23 mouse cellular contexts compared by ENCODE assay signal in genomic region chr8:91575576-91575975, GRCm38 (mm10).
DNase-seq lines count a peak whose midpoint lies in the region; ATAC-seq and TF ChIP-seq lines count a peak whose summit lies in the region.
"Had no signal": no experiment of that assay in that cellular context is flagged by ENCODE, and none has a peak within 500 bp of the region (broad histone marks: within the 10 kb centered on the region; RNA-seq: fewer than 3 reads in every experiment).

No protein-coding gene starts in this region.

- TF ChIP-seq POLR2A in testis, adult 2 months (IDR thresholded peaks at IDR 0.05; ENCODE audit: control insufficient read depth, low read depth, low read length), result no peak

- H3K36me3 ChIP-seq in hindbrain, postnatal 0 days (ENCODE audit: insufficient read depth, low read length), result no peaks in the 10 kb centered on the region
- H3K36me3 ChIP-seq in hindbrain, embryonic 11.5 days (ENCODE audit: control insufficient read depth, insufficient read depth, low read length), result no peaks in the 10 kb centered on the region
- H3K36me3 ChIP-seq in testis, adult 2 months (ENCODE audit: control insufficient read depth, insufficient read depth, low read length), result no peaks in the 10 kb centered on the region
- H3K36me3 ChIP-seq: heart, embryonic 15.5 days had no signal

- no peak for ATAC-seq in hindbrain, postnatal 0 days
- ATAC-seq in hindbrain, embryonic 11.5 days (ENCODE audit: low FRiP score), result no peak
- ATAC-seq: forebrain, postnatal 0 days had no signal

- H3K27me3 ChIP-seq in hindbrain, postnatal 0 days (ENCODE audit: insufficient read depth, low read length), result no peaks in the 10 kb centered on the region
- H3K27me3 ChIP-seq in hindbrain, embryonic 11.5 days (ENCODE audit: control insufficient read depth, insufficient read depth, low read length), result no peaks in the 10 kb centered on the region
- no peaks in the 10 kb centered on the region for H3K27me3 ChIP-seq in testis, adult 2 months (ENCODE audit: control insufficient read depth, insufficient read depth, low read length)
- H3K27me3 ChIP-seq: heart, embryonic 15.5 days; megakaryocyte, embryonic 14.5 days had no signal

- DNase-seq in hindbrain, postnatal 0 days (ENCODE audit: low spot score), result no peak
- no peak for DNase-seq in hindbrain, embryonic 11.5 days (ENCODE audit: low spot score)
- DNase-seq in testis, postnatal 10 days (ENCODE audit: low spot score), result no peak
- DNase-seq in mesoderm, embryonic 11.5 days (ENCODE audit: low read depth, low spot score), result peak; percentile 69
- DNase-seq in gastrocnemius, adult 8-10 months (ENCODE audit: low spot score in 2 of 2), result no peak
- no peak for DNase-seq in frontal cortex, postnatal 25 days (ENCODE audit: low spot score in 2 of 2)
- DNase-seq: cerebellum, adult 18-20 months; cerebellum, postnatal 25 days; forebrain, postnatal 0 days; gastrocnemius, adult 2 months; heart, adult 18-20 months; heart, postnatal 4 days; kidney, adult 2 months; kidney, postnatal 14 days; layer of hippocampus, adult 9-11 months; left cerebral cortex, postnatal 4 days; lung, adult 18-20 months; lung, postnatal 14 days; thymus, postnatal 36 days had no signal

- H3K9ac ChIP-seq in hindbrain, postnatal 0 days (replicated peaks; ENCODE audit: low read length), result no peak overlapping the region
- H3K9ac ChIP-seq in hindbrain, embryonic 11.5 days (ENCODE audit: low read depth, low read length), result no peak overlapping the region
- H3K9ac ChIP-seq: forebrain, postnatal 0 days; heart, embryonic 15.5 days had no signal

- H3K4me1 ChIP-seq in hindbrain, postnatal 0 days (ENCODE audit: insufficient read depth, low read length), result 0 out of 2 replicates have a peak, but pooled peaks cover 4% of the 10 kb centered on the region
- peaks cover 15% of the 10 kb centered on the region for H3K4me1 ChIP-seq in hindbrain, embryonic 11.5 days (replicated peaks; ENCODE audit: control insufficient read depth, insufficient read depth, low read length)
- no peaks in the 10 kb centered on the region; the same call in 1 of the 2 replicates for H3K4me1 ChIP-seq in testis, adult 2 months (ENCODE audit: control insufficient read depth, insufficient read depth, low read length)

- no peaks in the 10 kb centered on the region for H3K9me3 ChIP-seq in hindbrain, postnatal 0 days (ENCODE audit: low read length)
- H3K9me3 ChIP-seq in hindbrain, embryonic 11.5 days (ENCODE audit: control insufficient read depth, low read length), result no peaks in the 10 kb centered on the region
- H3K9me3 ChIP-seq: heart, embryonic 15.5 days had no signal

- H3K27ac ChIP-seq in hindbrain, postnatal 0 days, result no peak overlapping the region
- H3K27ac ChIP-seq in hindbrain, embryonic 11.5 days (ENCODE audit: low read depth, low read length), result no peak overlapping the region; the same call in 1 of the 2 replicates
- H3K27ac ChIP-seq in testis, adult 2 months (ENCODE audit: control insufficient read depth, insufficient read depth, low read depth, low read length), result no peak overlapping the region
- H3K27ac ChIP-seq: heart, embryonic 15.5 days; left cerebral cortex, adult 2 months had no signal

- TF ChIP-seq CTCF in hindbrain, postnatal 0 days (IDR thresholded peaks at IDR 0.05; ENCODE audit: low read depth), result peak; percentile 38
- TF ChIP-seq CTCF in testis, adult 2 months (IDR thresholded peaks at IDR 0.05; ENCODE audit: control insufficient read depth, insufficient read depth, insufficient replicate concordance, low read depth, low read length), result no peak

- H3K4me3 ChIP-seq in hindbrain, postnatal 0 days (ENCODE audit: low read length), result no peak overlapping the region
- H3K4me3 ChIP-seq in hindbrain, embryonic 11.5 days (ENCODE audit: low read depth, low read length), result no peak overlapping the region
- H3K4me3 ChIP-seq in testis, adult 2 months (ENCODE audit: control insufficient read depth, low read depth, low read length), result peak overlapping the region; percentile 49; the same call in 1 of the 2 replicates
- H3K4me3 ChIP-seq: gastrocnemius, adult 2 months; heart, embryonic 15.5 days; left cerebral cortex, adult 2 months; megakaryocyte, embryonic 14.5 days had no signal

- 22% methylated on average over 3 of the region's 3 CpGs for WGBS in hindbrain, postnatal 0 days
- 24% methylated on average over 3 of the region's 3 CpGs for WGBS in hindbrain, embryonic 11.5 days

- H3K4me2 ChIP-seq in hindbrain, postnatal 0 days (ENCODE audit: low read depth, low read length), result no peak overlapping the region
- no peak overlapping the region for H3K4me2 ChIP-seq in hindbrain, embryonic 11.5 days (replicated peaks; ENCODE audit: low read depth, low read length)
- H3K4me2 ChIP-seq: heart, embryonic 15.5 days had no signal
